Mouse (Mus musculus) heart, adult 2 months (tissue): Measurements from ENCODE around the gene Atp2a3. TPM values are rescaled to one million over a fixed set of nuclear protein-coding genes. Genes with fewer than 3 reads are reported as not detected.

Experiments
- DNase-seq, 2 experiments: peaks; one replicate each; pipeline ENCODE4 v3.0.0; 2021
- H3K27ac ChIP-seq: fragments of 200-600 bp; 2 replicates; pipeline ENCODE4 v1.8.1; 2022
- H3K27me3 ChIP-seq: fragments of 200-500 bp; 2 replicates; pipeline ENCODE4 v1.6.1; 2012; ENCODE audit warnings: mild to moderate bottlenecking, low read length, inconsistent platforms, mixed read lengths; ENCODE audit not compliant: control insufficient read depth, insufficient read depth
- H3K36me3 ChIP-seq: fragments of 200-500 bp; 2 replicates; pipeline ENCODE4 v1.6.1; 2012; ENCODE audit warnings: low read length, inconsistent platforms; ENCODE audit not compliant: control insufficient read depth, insufficient read depth
- H3K4me1 ChIP-seq: fragments of 200-500 bp; 2 replicates; pipeline ENCODE4 v1.6.1; 2011; ENCODE audit warnings: low read length; ENCODE audit not compliant: control insufficient read depth, insufficient read depth
- H3K4me3 ChIP-seq: fragments of 200-600 bp; 2 replicates; pipeline ENCODE4 v1.8.1; 2022
- H3K79me2 ChIP-seq: fragments of 200-500 bp; replicated peaks from 2 replicates; pipeline ENCODE4 v1.6.1; 2012; ENCODE audit warnings: mild to moderate bottlenecking, inconsistent platforms, low read length, moderate library complexity, mixed read lengths; ENCODE audit not compliant: control insufficient read depth, insufficient read depth
- H3K9ac ChIP-seq: fragments of 200-500 bp; 2 replicates; pipeline ENCODE4 v1.6.1; 2012; ENCODE audit warnings: low read depth, mild to moderate bottlenecking, control low read depth, inconsistent platforms, low read length, mixed read lengths
- CTCF ChIP-seq: fragments of 200-600 bp; IDR thresholded peaks from 2 replicates; pipeline ENCODE4 v1.8.1; 2022; ENCODE audit warnings: antibody characterized with exemption, mild to moderate bottlenecking, moderate library complexity
- EP300 ChIP-seq: fragments of 200-500 bp; IDR thresholded peaks from 2 replicates; pipeline ENCODE4 v1.6.1; 2011; ENCODE audit warnings: low read depth, low read length, control low read depth; ENCODE audit not compliant: insufficient read depth
- POLR2A ChIP-seq: fragments of 200-500 bp; IDR thresholded peaks from 2 replicates; pipeline ENCODE4 v1.6.1; 2011; ENCODE audit warnings: mild to moderate bottlenecking, low read depth, low read length, control low read depth; ENCODE audit not compliant: insufficient read depth
- WGBS: fragments of 180-500 bp; shearing (Covaris S2); methylation state at CpG from one replicate; pipeline ENCODE4 v1.1.7; 2018; 5-methylcytosine and 5-hydroxymethylcytosine counted together
- intact Hi-C: fragments of 180-260 bp; cut with DNase I; formaldehyde crosslinking; loops from one replicate; pipeline ENCODE4 v1.15.1; 2025
- polyA plus RNA-seq: library from polyadenylated mRNA; depleted of rRNA; stranded (reverse); fragments of >200 nt; gene quantifications from 2 replicates; pipeline ENCODE4 v1.2.3, GENCODE M21; 2012
- total RNA-seq, 2 experiments: library from RNA; stranded (reverse); gene quantifications; 2 replicates each; pipeline ENCODE4 v1.2.3; 2021

Atp2a3 gene
- total and polyA plus RNA-seq, 3 experiments, result 10.9 to 17.3 (median 14.5) TPM

DNA sequence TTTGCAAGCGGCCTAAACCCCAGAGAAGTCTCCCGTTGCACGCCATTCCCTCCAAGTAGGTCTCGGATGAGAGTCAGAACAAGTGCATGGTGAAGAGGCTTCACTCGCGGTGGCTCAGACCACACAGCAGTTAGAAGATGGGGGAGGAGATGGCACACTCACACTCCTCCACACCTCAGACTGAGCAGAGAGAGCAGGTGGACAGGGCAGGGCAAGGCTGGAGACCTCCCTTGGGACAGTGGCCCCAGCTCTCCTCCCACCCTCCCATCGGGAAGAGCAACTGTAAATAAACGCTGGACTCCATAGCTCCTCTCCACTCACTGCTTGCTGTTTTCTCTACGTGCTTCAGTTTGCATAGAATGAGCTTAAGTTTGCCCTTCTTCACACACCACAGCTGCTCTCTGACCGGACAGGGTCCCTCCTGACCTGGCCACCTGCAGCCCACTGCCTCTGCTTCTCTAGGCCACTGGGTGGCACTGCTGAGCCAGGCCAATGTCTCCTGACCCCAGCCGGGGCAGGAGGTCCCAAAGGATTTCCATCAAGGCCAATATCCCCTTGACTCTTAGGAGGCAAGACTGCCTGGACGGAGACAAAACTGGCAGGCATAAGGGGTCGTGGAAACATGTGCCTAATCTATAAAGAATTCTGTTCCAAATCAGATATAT lies 34.6 kb upstream of the Atp2a3 start:
- no peak for TF ChIP-seq POLR2A
- no peak for TF ChIP-seq CTCF
- TF ChIP-seq EP300, result peak; percentile 82
- H3K27me3 ChIP-seq, result no peaks in the 10 kb centered on the region

DNA sequence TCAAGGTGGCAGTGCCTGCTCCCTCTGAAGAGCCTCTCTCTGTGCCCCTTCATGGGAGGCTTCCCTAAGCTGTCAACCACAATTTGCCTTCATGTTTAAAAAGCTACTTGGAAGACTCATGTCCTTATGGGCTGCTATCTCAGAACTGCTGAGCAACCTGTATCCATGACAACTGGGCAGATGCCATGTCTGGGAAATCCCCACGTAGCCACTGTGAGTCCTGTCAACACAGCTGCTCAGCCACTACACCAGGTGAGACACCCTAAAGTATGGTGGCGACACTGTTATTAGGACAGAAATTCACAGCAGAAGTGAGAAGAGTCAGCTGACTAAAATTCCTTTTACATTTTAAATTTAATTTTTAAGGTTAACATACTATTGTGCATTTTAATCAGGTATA lies 32.5 kb upstream of the Atp2a3 start:
- intact Hi-C loops, result loop anchor here (5.0 kb wide), 1 partner anchor 119 kb away; the partner anchor contains the start of gene Ncbp3

More for the DNA sequence above, 34.6 kb upstream of the Atp2a3 start:
- Histone ChIP-seq H3K79me2 (no peaks in the 10 kb centered on the region), H3K9ac (no peak overlapping the region), H3K36me3 (no peaks in the 10 kb centered on the region), H3K4me1 (no peaks in the 10 kb centered on the region; the same call in 1 of the 2 replicates), H3K4me3 (no peak overlapping the region), H3K27ac (no peak overlapping the region)
- 58% methylated on average over 13 of the region's 13 CpGs for WGBS
- DNase-seq, result peak; percentile 68 to 83
- intact Hi-C loops, result loop anchor here (1.0 to 5.0 kb wide), 4 partner anchors 30 to 121 kb away; partner anchors contain the start of gene Ncbp3

GRCm38 (mm10) chr11:72940208-72941143 lies 20.5 kb upstream of the Atp2a3 start:
- WGBS, result 29% methylated on average over 20 of the region's 20 CpGs
- DNase-seq, result peak; percentile 54 to 59
- Histone ChIP-seq H3K27me3 (no peaks in the 10 kb centered on the region), H3K36me3 (peaks cover under 1% of the 10 kb centered on the region; the same call in 1 of the 2 replicates), H3K9ac (peak overlapping the region; percentile 67), H3K27ac (peak overlapping the region; percentile 56; the same call in 1 of the 2 replicates), H3K79me2 (no peaks in the 10 kb centered on the region), H3K4me1 (peaks cover 11% of the 10 kb centered on the region), H3K4me3 (peak overlapping the region; percentile 38)
- intact Hi-C loops, result loop anchor here (2.0 kb wide), 1 partner anchor 18 kb away; no protein-coding TSS in a partner anchor
- TF ChIP-seq CTCF, result peak; percentile 91
- no peak for TF ChIP-seq POLR2A

More for the DNA sequence above, 32.5 kb upstream of the Atp2a3 start:
- no peak for TF ChIP-seq EP300
- no peak for TF ChIP-seq CTCF
- TF ChIP-seq POLR2A, result no peak
- Histone ChIP-seq H3K4me3 (no peak overlapping the region), H3K4me1 (no peaks in the 10 kb centered on the region; the same call in 1 of the 2 replicates), H3K9ac (no peak overlapping the region), H3K27me3 (no peaks in the 10 kb centered on the region), H3K79me2 (no peaks in the 10 kb centered on the region), H3K36me3 (no peaks in the 10 kb centered on the region), H3K27ac (no peak overlapping the region)
- 62% methylated on average over 2 of the region's 2 CpGs for WGBS
- no peak for DNase-seq

- no peaks in the 10 kb centered on the region for H3K27me3 ChIP-seq
- intact Hi-C loops, result no loop called here
- peak in 1 of 2 experiments; percentile 60 for DNase-seq
- H3K36me3 ChIP-seq, result peaks cover 4% of the 10 kb centered on the region; the same call in 1 of the 2 replicates
- H3K4me1 ChIP-seq, result peaks cover 23% of the 10 kb centered on the region
- H3K4me3 ChIP-seq, result no peak overlapping the region
- TF ChIP-seq POLR2A, result no peak
- TF ChIP-seq CTCF, result no peak
- H3K27ac ChIP-seq, result peak overlapping the region; percentile 75
- H3K9ac ChIP-seq, result no peak overlapping the region
- H3K79me2 ChIP-seq, result no peaks in the 10 kb centered on the region
- 46% methylated on average over 7 of the region's 7 CpGs for WGBS
Observed at GRCm38 (mm10) chr11:72944996-72945793, 15.8 kb upstream of the Atp2a3 start.

DNA sequence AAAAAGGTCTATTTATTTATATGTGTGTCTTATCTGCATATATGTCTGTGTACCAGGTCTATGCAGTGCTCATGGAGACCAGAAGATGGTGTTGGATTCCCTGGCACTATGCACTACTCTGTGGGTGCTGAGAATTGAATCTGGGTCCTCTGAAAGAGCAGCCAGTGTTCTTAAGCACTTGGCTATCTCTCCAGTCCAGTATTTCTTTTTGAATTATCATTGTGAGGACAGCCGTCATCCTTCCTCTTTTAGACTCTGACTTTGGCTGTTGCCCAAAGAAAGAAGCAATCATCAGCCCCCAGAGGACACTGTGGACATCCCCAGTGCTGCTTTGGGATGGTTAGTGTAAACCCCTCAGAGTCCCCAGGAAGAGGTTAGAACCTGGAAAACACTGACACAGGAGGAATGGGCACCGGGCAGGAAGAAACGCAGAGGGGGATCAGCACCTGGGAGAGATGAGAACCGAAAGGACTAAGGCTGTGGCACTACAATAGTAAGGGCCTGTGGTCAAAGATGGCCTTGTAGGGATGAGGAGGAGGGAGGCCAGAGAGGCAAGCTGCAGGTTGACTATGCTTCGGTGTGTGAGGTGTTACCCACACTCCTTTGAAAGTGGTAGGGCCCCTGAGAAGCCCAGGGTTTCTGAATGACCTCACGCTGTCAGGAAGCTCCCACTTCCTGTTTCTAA lies 15.0 kb upstream of the Atp2a3 start:
- Histone ChIP-seq H3K4me3 (no peak overlapping the region), H3K9ac (no peak overlapping the region), H3K4me1 (peaks cover 24% of the 10 kb centered on the region), H3K27me3 (no peaks in the 10 kb centered on the region), H3K36me3 (peaks cover 4% of the 10 kb centered on the region; the same call in 1 of the 2 replicates), H3K79me2 (no peaks in the 10 kb centered on the region), H3K27ac (peak overlapping the region; percentile 75)
- no peak for TF ChIP-seq POLR2A
- peak; percentile 24 for TF ChIP-seq CTCF
- no peak for TF ChIP-seq EP300
- intact Hi-C loops, result no loop called here
- peak; percentile 55 to 59 for DNase-seq
- 19% methylated on average over 6 of the region's 6 CpGs for WGBS
